Mouse (Mus musculus): ENCODE results near the gene Gm2000. TPM values are rescaled to one million over a fixed set of nuclear protein-coding genes. Genes with fewer than 3 reads are reported as not detected.

Gm2000 gene
- polyA plus RNA-seq (2016; fragmentation: Nextera tagmentation; extraction: Ambion mirVana): 862 and 893 TPM in 2 replicates

- 92% methylated on average over 8 of the region's 8 CpGs for whole genome bisulfite sequencing
- no peaks in the 10 kb centered on the region for H3K27me3 ChIP-seq
- no peaks in the 10 kb centered on the region for H3K4me1 ChIP-seq (replicated peaks)
- no peaks in the 10 kb centered on the region for H3K36me3 ChIP-seq
- no peak within 1 kb of the TSS for H3K9ac ChIP-seq (replicated peaks)
- no peak within 1 kb of the TSS for H3K4me3 ChIP-seq (replicated peaks)
- H3K9me3 ChIP-seq: 0 out of 2 replicates have a peak, but pooled peaks cover 4% of the 10 kb centered on the region
- no peak for ATAC-seq (ENCODE audit: insufficient number of reproducible peaks, insufficient read depth, low FRiP score, low TSS enrichment, low read depth)
- no peak within 1 kb of the TSS for H3K27ac ChIP-seq
- no peak within 1 kb of the TSS for H3K4me2 ChIP-seq
These were observed at the start of gene Gm2000 for GRCm38 (mm10) chr1:156365740-156366139. Gene Gm2000, plus strand, starts transcription at chr1:156366040.

GRCm38 (mm10) chr1:156323126-156323525 lies 42.7 kb upstream of the Gm2000 start:
- Histone ChIP-seq H3K4me2 (no peak overlapping the region), H3K9me3 (no peaks in the 10 kb centered on the region), H3K27me3 (no peaks in the 10 kb centered on the region), H3K36me3 (no peaks in the 10 kb centered on the region), H3K9ac (replicated peaks) (no peak overlapping the region), H3K27ac (no peak overlapping the region), H3K4me3 (replicated peaks) (no peak overlapping the region), H3K4me1 (replicated peaks) (no peaks in the 10 kb centered on the region)
- 90% methylated on average over 9 of the region's 9 CpGs for whole genome bisulfite sequencing
- no peak for ATAC-seq (ENCODE audit: insufficient number of reproducible peaks, insufficient read depth, low FRiP score, low TSS enrichment, low read depth)

DNA sequence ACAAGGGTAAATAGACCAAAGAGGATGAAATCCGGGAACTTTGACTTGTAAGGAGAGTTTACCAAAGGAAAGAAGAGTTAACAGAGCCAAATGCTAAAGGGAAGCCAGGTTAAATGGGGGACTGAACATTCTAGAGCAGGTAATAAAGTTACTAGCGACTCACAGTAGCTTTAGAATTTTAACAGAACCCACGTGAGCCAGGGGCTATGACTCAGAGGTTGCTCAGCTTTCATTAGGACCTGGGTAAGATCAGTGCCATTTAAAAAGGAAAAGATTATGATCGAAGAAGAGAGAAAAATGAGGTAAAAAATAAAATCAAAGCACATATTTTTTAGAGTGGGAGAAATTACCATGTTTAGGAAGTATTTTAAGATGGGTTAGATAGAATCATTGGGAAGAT lies 25.0 kb upstream of the Gm2000 start:
- Histone ChIP-seq H3K4me3 (replicated peaks) (no peak overlapping the region), H3K9me3 (0 out of 2 replicates have a peak, but pooled peaks cover 6% of the 10 kb centered on the region), H3K4me1 (replicated peaks) (no peaks in the 10 kb centered on the region), H3K27me3 (no peaks in the 10 kb centered on the region), H3K4me2 (no peak overlapping the region), H3K27ac (no peak overlapping the region), H3K9ac (replicated peaks) (no peak overlapping the region), H3K36me3 (no peaks in the 10 kb centered on the region)
- 63% methylated on average over 4 of the region's 4 CpGs for WGBS
- ATAC-seq (ENCODE audit: insufficient number of reproducible peaks, insufficient read depth, low FRiP score, low TSS enrichment, low read depth): no peak

DNA sequence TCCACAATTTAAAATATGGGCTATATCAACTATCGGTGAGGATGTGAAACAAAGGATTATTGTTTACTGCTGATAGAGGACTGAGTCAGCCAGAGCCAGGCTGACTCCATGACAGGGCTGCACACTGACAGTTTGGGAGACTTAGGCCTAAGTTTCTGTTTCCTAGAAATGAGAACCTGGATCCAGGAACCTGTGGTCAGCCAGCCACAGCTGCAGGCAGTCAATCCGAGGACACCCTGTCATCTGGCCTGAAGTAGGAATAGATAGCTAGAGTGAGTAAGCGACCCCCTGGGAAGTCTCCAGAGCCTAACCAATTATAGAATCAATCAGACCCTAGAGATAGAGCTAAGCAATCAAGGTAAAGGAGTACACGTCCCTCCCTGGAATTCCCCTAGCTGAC lies 21.4 kb upstream of the Gm2000 start:
- H3K27me3 ChIP-seq: no peaks in the 10 kb centered on the region
- no peak overlapping the region for H3K27ac ChIP-seq
- no peaks in the 10 kb centered on the region for H3K9me3 ChIP-seq
- H3K4me2 ChIP-seq: no peak overlapping the region
- no peak overlapping the region for H3K4me3 ChIP-seq (replicated peaks)
- WGBS: 71% methylated on average over 4 of the region's 4 CpGs
- H3K36me3 ChIP-seq: no peaks in the 10 kb centered on the region
- ATAC-seq (ENCODE audit: insufficient number of reproducible peaks, insufficient read depth, low FRiP score, low TSS enrichment, low read depth): no peak
- H3K9ac ChIP-seq (replicated peaks): no peak overlapping the region
- H3K4me1 ChIP-seq (replicated peaks): no peaks in the 10 kb centered on the region

GRCm38 (mm10) chr1:156345633-156346032 lies 20.2 kb upstream of the Gm2000 start:
- Histone ChIP-seq H3K36me3 (no peaks in the 10 kb centered on the region), H3K27ac (no peak overlapping the region), H3K4me1 (replicated peaks) (no peaks in the 10 kb centered on the region), H3K9me3 (no peaks in the 10 kb centered on the region), H3K9ac (replicated peaks) (no peak overlapping the region), H3K4me2 (no peak overlapping the region), H3K4me3 (replicated peaks) (no peak overlapping the region), H3K27me3 (no peaks in the 10 kb centered on the region)
- no peak for ATAC-seq (ENCODE audit: insufficient number of reproducible peaks, insufficient read depth, low FRiP score, low TSS enrichment, low read depth)
- WGBS: 82% methylated on average over 4 of the region's 4 CpGs

DNA sequence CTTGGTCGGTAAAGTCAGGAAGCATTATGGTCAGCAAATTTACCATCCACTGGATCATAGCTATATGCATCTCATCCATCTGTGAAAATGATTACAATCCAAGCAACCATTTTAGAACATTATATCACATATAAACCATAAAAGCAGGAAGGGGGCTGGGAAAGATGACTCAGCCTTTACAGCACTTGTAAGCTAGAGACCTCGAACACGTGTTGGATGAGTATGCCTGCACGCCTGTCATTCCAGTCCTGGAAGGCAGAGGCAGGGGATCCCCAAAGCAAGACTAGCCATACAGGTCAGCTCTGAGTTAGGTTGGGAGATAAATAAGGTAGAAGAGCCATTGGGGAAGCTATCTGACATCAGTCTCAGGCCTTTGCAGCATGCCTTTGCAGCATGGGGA lies 16.8 kb upstream of the Gm2000 start:
- Histone ChIP-seq H3K9ac (replicated peaks) (no peak overlapping the region), H3K4me1 (replicated peaks) (no peaks in the 10 kb centered on the region), H3K4me3 (replicated peaks) (no peak overlapping the region), H3K27me3 (no peaks in the 10 kb centered on the region), H3K4me2 (no peak overlapping the region), H3K36me3 (no peaks in the 10 kb centered on the region), H3K9me3 (no peaks in the 10 kb centered on the region), H3K27ac (no peak overlapping the region)
- no peak for ATAC-seq (ENCODE audit: insufficient number of reproducible peaks, insufficient read depth, low FRiP score, low TSS enrichment, low read depth)
- 79% methylated on average over 4 of the region's 4 CpGs for WGBS

DNA sequence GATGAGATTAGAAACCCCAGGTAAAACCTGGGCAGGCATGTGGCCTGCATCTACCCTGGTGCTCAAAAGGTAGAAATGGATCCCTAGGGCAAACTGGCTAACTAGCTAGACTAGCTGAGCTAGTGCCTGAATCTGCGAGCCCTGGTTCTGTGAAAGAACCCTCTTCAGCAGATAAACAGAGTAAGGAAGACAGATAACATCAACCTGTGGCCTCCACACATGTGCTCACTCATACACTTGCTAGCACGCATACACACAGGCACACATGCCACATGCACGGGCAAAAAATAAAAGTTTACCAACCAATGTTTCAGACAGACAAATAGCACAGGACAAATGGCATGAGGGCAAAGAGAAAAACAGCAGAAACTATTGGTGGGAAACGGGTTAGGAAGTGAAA lies 15.4 kb upstream of the Gm2000 start:
- H3K36me3 ChIP-seq: no peaks in the 10 kb centered on the region
- no peak overlapping the region for H3K4me3 ChIP-seq (replicated peaks)
- no peaks in the 10 kb centered on the region for H3K4me1 ChIP-seq (replicated peaks)
- WGBS: 88% methylated on average over 4 of the region's 4 CpGs
- ATAC-seq (ENCODE audit: insufficient number of reproducible peaks, insufficient read depth, low FRiP score, low TSS enrichment, low read depth): no peak
- no peak overlapping the region for H3K27ac ChIP-seq
- H3K9ac ChIP-seq (replicated peaks): no peak overlapping the region
- no peaks in the 10 kb centered on the region for H3K27me3 ChIP-seq
- H3K4me2 ChIP-seq: no peak overlapping the region
- H3K9me3 ChIP-seq: no peaks in the 10 kb centered on the region

GRCm38 (mm10) chr1:156352466-156352865 lies 13.4 kb upstream of the Gm2000 start:
- no peak overlapping the region for H3K4me3 ChIP-seq (replicated peaks)
- no peaks in the 10 kb centered on the region for H3K27me3 ChIP-seq
- H3K9me3 ChIP-seq: no peaks in the 10 kb centered on the region
- no peaks in the 10 kb centered on the region for H3K36me3 ChIP-seq
- 89% methylated on average over 2 of the region's 2 CpGs for WGBS
- H3K4me2 ChIP-seq: no peak overlapping the region
- no peak for ATAC-seq (ENCODE audit: insufficient number of reproducible peaks, insufficient read depth, low FRiP score, low TSS enrichment, low read depth)
- H3K9ac ChIP-seq (replicated peaks): no peak overlapping the region
- no peaks in the 10 kb centered on the region for H3K4me1 ChIP-seq (replicated peaks)
- no peak overlapping the region for H3K27ac ChIP-seq

GRCm38 (mm10) chr1:156381217-156381616 lies 15.4 kb downstream of the Gm2000 start:
- ATAC-seq (ENCODE audit: insufficient number of reproducible peaks, insufficient read depth, low FRiP score, low TSS enrichment, low read depth): no peak
- H3K27ac ChIP-seq: no peak overlapping the region
- 94% methylated on average over 3 of the region's 3 CpGs for WGBS
- no peak overlapping the region for H3K4me2 ChIP-seq
- H3K9ac ChIP-seq (replicated peaks): no peak overlapping the region
- no peaks in the 10 kb centered on the region for H3K36me3 ChIP-seq
- H3K4me1 ChIP-seq (replicated peaks): no peaks in the 10 kb centered on the region
- H3K4me3 ChIP-seq (replicated peaks): no peak overlapping the region
- H3K27me3 ChIP-seq: no peaks in the 10 kb centered on the region
- H3K9me3 ChIP-seq: no peaks in the 10 kb centered on the region

GRCm38 (mm10) chr1:156386232-156386631 lies 20.4 kb downstream of the Gm2000 start:
- Histone ChIP-seq H3K4me2 (no peak overlapping the region), H3K4me3 (replicated peaks) (no peak overlapping the region), H3K9me3 (no peaks in the 10 kb centered on the region), H3K4me1 (replicated peaks) (no peaks in the 10 kb centered on the region), H3K36me3 (no peaks in the 10 kb centered on the region), H3K27ac (no peak overlapping the region), H3K9ac (replicated peaks) (no peak overlapping the region), H3K27me3 (no peaks in the 10 kb centered on the region)
- no peak for ATAC-seq (ENCODE audit: insufficient number of reproducible peaks, insufficient read depth, low FRiP score, low TSS enrichment, low read depth)
- WGBS: 91% methylated on average over 4 of the region's 4 CpGs

- Histone ChIP-seq H3K27ac (no peak overlapping the region), H3K4me1 (replicated peaks) (no peaks in the 10 kb centered on the region), H3K36me3 (no peaks in the 10 kb centered on the region), H3K4me3 (replicated peaks) (no peak overlapping the region), H3K9me3 (no peaks in the 10 kb centered on the region), H3K4me2 (no peak overlapping the region), H3K27me3 (no peaks in the 10 kb centered on the region), H3K9ac (replicated peaks) (no peak overlapping the region)
- 76% methylated on average over 3 of the region's 3 CpGs for WGBS
- no peak for ATAC-seq (ENCODE audit: insufficient number of reproducible peaks, insufficient read depth, low FRiP score, low TSS enrichment, low read depth)
These were observed 21.0 kb downstream of the Gm2000 start for GRCm38 (mm10) chr1:156386880-156387279.

- H3K4me3 ChIP-seq (replicated peaks): no peak overlapping the region
- 88% methylated on average over 4 of the region's 4 CpGs for WGBS
- H3K27ac ChIP-seq: no peak overlapping the region
- H3K4me1 ChIP-seq (replicated peaks): no peaks in the 10 kb centered on the region
- no peak overlapping the region for H3K4me2 ChIP-seq
- no peaks in the 10 kb centered on the region for H3K9me3 ChIP-seq
- ATAC-seq (ENCODE audit: insufficient number of reproducible peaks, insufficient read depth, low FRiP score, low TSS enrichment, low read depth): no peak
- H3K27me3 ChIP-seq: no peaks in the 10 kb centered on the region
- H3K9ac ChIP-seq (replicated peaks): no peak overlapping the region
- H3K36me3 ChIP-seq: no peaks in the 10 kb centered on the region
These were observed 27.3 kb downstream of the Gm2000 start for GRCm38 (mm10) chr1:156393148-156393547.
